Mouse (Mus musculus) G1E (cell line): ENCODE measurements at regions not wholly inside any gene's neighbourhood (a gene's known extent, or its start where the extent isn't known, plus 50 kb on each side); places are given as distances from the start of the nearest gene placed in this dataset.

ENCODE experiments used
- CTCF ChIP-seq: IDR thresholded peaks from 2 replicates; pipeline ENCODE4 v1.5.1; 2012; ENCODE audit warnings: low read depth, low read length, inconsistent platforms, mixed read lengths
- GATA2 ChIP-seq: IDR thresholded peaks from 2 replicates; pipeline ENCODE4 v1.6.1; 2012; ENCODE audit warnings: low read depth, low read length, inconsistent platforms, borderline replicate concordance
- POLR2AphosphoS5 ChIP-seq: IDR thresholded peaks from 2 replicates; pipeline ENCODE4 v1.6.1; 2012; ENCODE audit warnings: low read depth, low read length, inconsistent platforms; ENCODE audit not compliant: insufficient replicate concordance

DNA sequence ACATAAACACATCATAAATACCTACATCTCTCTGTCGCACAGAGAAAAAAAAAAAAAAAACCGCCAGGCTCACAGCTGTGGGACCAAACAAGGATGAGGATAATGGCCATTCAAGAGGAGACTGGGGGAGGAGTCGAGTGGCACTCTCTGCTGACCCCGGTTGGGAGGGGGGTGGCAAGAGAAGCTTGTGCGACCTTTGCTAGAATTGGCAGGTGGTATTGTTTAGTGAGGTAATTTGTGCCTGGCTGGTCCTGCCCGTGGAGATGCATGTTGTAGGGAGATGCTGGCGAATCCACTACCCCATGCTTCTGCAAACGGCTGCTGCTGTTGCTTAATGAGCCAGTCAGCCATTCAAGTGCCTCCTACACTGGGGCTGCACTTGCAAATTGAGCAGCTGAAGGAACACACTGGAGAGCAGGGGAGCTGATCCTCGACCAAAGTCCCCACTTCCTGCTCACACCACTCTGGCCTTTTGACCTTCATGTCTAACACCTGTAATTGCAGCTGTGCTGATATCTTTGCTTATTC, 66.5 kb upstream of the Lmo2 start:
- no peak for TF ChIP-seq CTCF
- TF ChIP-seq POLR2AphosphoS5, result no peak
- TF ChIP-seq GATA2, result no peak
